ENCODE assay signal across 13 mouse cellular contexts in the genomic region with DNA sequence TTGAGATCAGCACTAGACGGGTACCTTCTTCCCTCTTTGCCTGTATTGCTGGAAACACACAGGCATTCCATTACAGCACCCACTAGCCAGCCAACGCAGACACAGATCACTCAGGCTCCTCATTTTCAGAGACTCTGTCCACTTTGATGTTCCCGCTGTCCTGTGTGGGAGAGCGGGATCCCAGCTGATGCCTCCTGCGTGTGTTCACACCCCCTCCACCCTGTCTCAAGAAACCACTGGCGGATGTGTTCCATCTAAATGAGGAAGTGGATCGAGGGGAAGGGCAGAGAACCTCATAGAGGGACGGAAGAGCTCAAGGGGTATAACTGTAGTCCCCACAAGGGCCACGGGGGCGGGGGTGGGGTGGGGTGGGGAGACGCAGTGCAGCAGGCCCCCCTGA. TPM values are rescaled to one million over a fixed set of nuclear protein-coding genes. Genes with fewer than 3 reads are reported as not detected.
DNase-seq lines count a peak whose midpoint lies in the region; ATAC-seq lines count a peak whose summit lies in the region.
"Had no signal": no experiment of that assay in that cellular context is flagged by ENCODE, and none has a peak within 500 bp of the region (broad histone marks: within the 10 kb centered on the region; RNA-seq: fewer than 3 reads in every experiment).

No protein-coding gene starts in this region.

- no peaks in the 10 kb centered on the region for H3K27me3 ChIP-seq in kidney, embryonic 15.5 days
- no peaks in the 10 kb centered on the region for H3K27me3 ChIP-seq in forebrain, embryonic 14.5 days (replicated peaks; ENCODE audit: control insufficient read depth, insufficient read depth, low read length)
- H3K27me3 ChIP-seq: hindbrain, embryonic 15.5 days; neural tube, embryonic 15.5 days had no signal

- DNase-seq in A20 (ENCODE audit: low read depth, low spot score) (peak; percentile 61), MEL-GATA-1-ER (ENCODE audit: extremely low read depth, low read depth) (peak; percentile 79)
- DNase-seq in lung, postnatal 25 days (ENCODE audit: low spot score): peak; percentile 63
- DNase-seq in spleen, postnatal 36 days (ENCODE audit: low spot score in 2 of 2): peak; percentile 72 to 84
- no peak for DNase-seq in layer of hippocampus, adult 8-10 months (ENCODE audit: low spot score in 2 of 2)
- no peak for DNase-seq in cerebellum, postnatal 4 days (ENCODE audit: low spot score in 2 of 2)
- DNase-seq in forebrain, embryonic 14.5 days (ENCODE audit: low spot score): no peak
- DNase-seq: cerebellum, postnatal 36 days; gastrocnemius, postnatal 36 days; layer of hippocampus, postnatal 36 days had no signal

- no peak overlapping the region for H3K4me3 ChIP-seq in kidney, embryonic 15.5 days (replicated peaks)
- H3K4me3 ChIP-seq in forebrain, embryonic 14.5 days (ENCODE audit: low read depth, low read length): no peak overlapping the region
- H3K4me3 ChIP-seq: hindbrain, embryonic 15.5 days; neural tube, embryonic 15.5 days had no signal

- H3K27ac ChIP-seq in kidney, embryonic 15.5 days: no peak overlapping the region
- H3K27ac ChIP-seq in forebrain, embryonic 14.5 days (ENCODE audit: low read depth, low read length): no peak overlapping the region
- H3K27ac ChIP-seq: hindbrain, embryonic 15.5 days; neural tube, embryonic 15.5 days had no signal

- no peak overlapping the region for H3K4me2 ChIP-seq in kidney, embryonic 15.5 days
- H3K4me2 ChIP-seq in forebrain, embryonic 14.5 days (ENCODE audit: low read length): no peak overlapping the region
- H3K4me2 ChIP-seq: hindbrain, embryonic 15.5 days; neural tube, embryonic 15.5 days had no signal

- H3K36me3 ChIP-seq in kidney, embryonic 15.5 days: no peaks in the 10 kb centered on the region
- no peaks in the 10 kb centered on the region for H3K36me3 ChIP-seq in forebrain, embryonic 14.5 days (ENCODE audit: control insufficient read depth, insufficient read depth, low read length)
- H3K36me3 ChIP-seq: hindbrain, embryonic 15.5 days; neural tube, embryonic 15.5 days had no signal

- peaks cover 4% of the 10 kb centered on the region; the same call in 1 of the 2 replicates for H3K4me1 ChIP-seq in kidney, embryonic 15.5 days
- no peaks in the 10 kb centered on the region for H3K4me1 ChIP-seq in forebrain, embryonic 14.5 days (ENCODE audit: control insufficient read depth, insufficient read depth, low read length)
- H3K4me1 ChIP-seq: hindbrain, embryonic 15.5 days; neural tube, embryonic 15.5 days had no signal

- WGBS in kidney, embryonic 15.5 days: 80% methylated on average over 11 of the region's 11 CpGs
- 94% methylated on average over 11 of the region's 11 CpGs for WGBS in forebrain, embryonic 14.5 days

- H3K9me3 ChIP-seq in kidney, embryonic 15.5 days (replicated peaks): no peaks in the 10 kb centered on the region
- 0 out of 2 replicates have a peak, but pooled peaks cover 2% of the 10 kb centered on the region for H3K9me3 ChIP-seq in forebrain, embryonic 14.5 days (replicated peaks; ENCODE audit: control insufficient read depth, low read length)
- H3K9me3 ChIP-seq: hindbrain, embryonic 15.5 days; neural tube, embryonic 15.5 days had no signal

- no peak overlapping the region for H3K9ac ChIP-seq in kidney, embryonic 15.5 days
- H3K9ac ChIP-seq in forebrain, embryonic 14.5 days (ENCODE audit: low read length): no peak overlapping the region
- H3K9ac ChIP-seq: hindbrain, embryonic 15.5 days; neural tube, embryonic 15.5 days had no signal

- no peak for ATAC-seq in kidney, embryonic 15.5 days (replicated peaks; ENCODE audit: low FRiP score)
- ATAC-seq in forebrain, embryonic 14.5 days: no peak

RNA-seq across cellular contexts. Expression of a gene that starts 27.6 kb away (rescaled TPM):
- total RNA-seq in layer of hippocampus, adult 8-10 months (2022): 10 to 100 TPM; 74.3 to 83.6 (median 79.5) TPM
- polyA plus RNA-seq in kidney, embryonic 15.5 days (2015; fragmentation: Nextera tagmentation; extraction: Ambion mirVana): 120 and 125 TPM in 2 replicates
- 72.1 and 73.3 TPM in 2 replicates for polyA plus RNA-seq in forebrain, embryonic 14.5 days (2014; fragmentation: Nextera tagmentation; extraction: Ambion mirVana)

Comparison
In these comparisons a context has a peak if more than half of its experiments do, and no peak if none do; other contexts are left out.
1. DNase-seq: peak in A20 (single experiment), MEL-GATA-1-ER (single experiment), lung, postnatal 25 days (single experiment) and spleen, postnatal 36 days (2 of 2); none in layer of hippocampus, adult 8-10 months (0 of 2), cerebellum, postnatal 4 days (0 of 2) and forebrain, embryonic 14.5 days (single experiment).